Mouse (Mus musculus) spleen, adult 2 months (tissue): ENCODE measurements around the gene Endou. TPM values are rescaled to one million over a fixed set of nuclear protein-coding genes. Genes with fewer than 3 reads are reported as not detected.

Experiments used
- DNase-seq, 2 experiments: peaks; one replicate each; pipeline versions ENCODE4 v3.0.0 to v3.0.0-alpha.2; 2012 to 2021; ENCODE audit warnings: low spot score in 2 of 2, low read depth in 1 of 2
- H3K27ac ChIP-seq: fragments of 200-500 bp; 2 replicates; pipeline ENCODE4 v1.5.1; 2012; ENCODE audit warnings: low read length, inconsistent platforms; ENCODE audit not compliant: insufficient read depth
- H3K27me3 ChIP-seq: fragments of 200-500 bp; 2 replicates; pipeline ENCODE4 v1.6.1; 2012; ENCODE audit warnings: mild to moderate bottlenecking, moderate library complexity, low read length, inconsistent platforms; ENCODE audit not compliant: control insufficient read depth, insufficient read depth
- H3K36me3 ChIP-seq: fragments of 200-500 bp; 2 replicates; pipeline ENCODE4 v1.6.1; 2012; ENCODE audit warnings: mild to moderate bottlenecking, low read length, inconsistent platforms; ENCODE audit not compliant: control insufficient read depth, insufficient read depth
- H3K4me1 ChIP-seq: fragments of 200-500 bp; 2 replicates; pipeline ENCODE4 v1.6.1; 2011; ENCODE audit warnings: inconsistent platforms; ENCODE audit not compliant: control insufficient read depth, insufficient read depth, insufficient read length
- H3K4me3 ChIP-seq: fragments of 200-500 bp; 2 replicates; pipeline ENCODE4 v1.5.1; 2011; ENCODE audit warnings: mild to moderate bottlenecking, inconsistent platforms; ENCODE audit not compliant: insufficient read depth, insufficient read length; ENCODE audit errors: extremely low read depth
- CTCF ChIP-seq: fragments of 200-500 bp; IDR thresholded peaks from 2 replicates; pipeline ENCODE4 v1.5.1; 2011; ENCODE audit warnings: mild to moderate bottlenecking, inconsistent platforms; ENCODE audit not compliant: insufficient read depth, insufficient read length, insufficient replicate concordance; ENCODE audit errors: extremely low read depth
- POLR2A ChIP-seq: fragments of 200-500 bp; IDR thresholded peaks from 2 replicates; pipeline ENCODE4 v1.6.1; 2011; ENCODE audit warnings: low read depth, low read length, inconsistent platforms
- WGBS: fragments of 180-500 bp; shearing (Covaris S2); methylation state at CpG from one replicate; pipeline ENCODE4 v1.1.7; 2018; 5-methylcytosine and 5-hydroxymethylcytosine counted together
- polyA plus RNA-seq: library from polyadenylated mRNA; depleted of rRNA; stranded (reverse); fragments of >200 nt; gene quantifications from 2 replicates; pipeline ENCODE4 v1.2.3, GENCODE M21; 2012

The Endou gene
- polyA plus RNA-seq, 1 experiment = 4.1 TPM

DNA sequence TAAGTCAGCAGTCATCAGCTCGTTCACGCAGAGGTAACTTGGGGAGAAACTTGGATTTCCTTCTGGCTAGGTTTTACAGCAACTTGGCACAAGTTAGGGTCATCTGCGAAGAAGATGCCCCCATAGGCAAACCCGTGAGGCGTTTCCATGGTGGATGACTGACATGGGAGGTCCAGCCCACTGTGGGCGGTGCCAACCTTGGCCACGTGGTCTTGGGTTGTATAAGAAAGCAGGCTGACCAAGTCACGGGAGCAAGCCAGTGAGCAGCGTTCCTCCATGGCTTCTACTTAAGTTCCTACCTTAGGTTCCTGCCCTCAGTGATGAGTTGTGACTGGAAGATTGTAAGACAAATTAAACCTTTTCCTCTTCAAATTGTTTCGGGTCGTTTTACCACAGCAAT lies 849 bp upstream of the Endou start:
- Histone ChIP-seq H3K36me3 (no peaks in the 10 kb centered on the region), H3K4me3 (no peak overlapping the region), H3K4me1 (peaks cover 18% of the 10 kb centered on the region; the same call in 1 of the 2 replicates), H3K27ac (no peak overlapping the region), H3K27me3 (no peaks in the 10 kb centered on the region)
- WGBS = 86% methylated on average over 11 of the region's 11 CpGs
- TF ChIP-seq CTCF = no peak
- TF ChIP-seq POLR2A = no peak
- no peak for DNase-seq

DNA sequence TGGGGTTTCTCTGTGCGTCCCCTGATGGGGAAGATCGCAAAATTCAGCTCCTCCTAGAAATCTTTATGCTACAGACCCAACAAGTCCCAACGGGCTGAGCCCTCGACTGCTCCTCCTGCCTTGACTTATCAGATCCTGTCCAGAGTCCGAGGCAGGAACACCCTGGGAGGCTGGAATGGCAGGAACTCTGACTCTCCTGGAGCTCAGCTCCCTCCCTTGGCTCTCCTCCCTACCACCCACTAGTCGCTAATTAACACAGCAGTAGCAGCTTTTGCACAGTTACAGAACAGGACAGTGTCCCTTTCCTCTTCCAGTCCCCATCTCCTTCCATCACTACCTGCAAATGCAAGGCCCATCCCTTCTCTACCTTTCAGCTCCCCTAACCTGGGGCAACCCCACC lies 774 bp downstream of the Endou start:
- Histone ChIP-seq H3K4me1 (peaks cover 21% of the 10 kb centered on the region; the same call in 1 of the 2 replicates), H3K27me3 (no peaks in the 10 kb centered on the region), H3K4me3 (no peak overlapping the region), H3K36me3 (no peaks in the 10 kb centered on the region), H3K27ac (no peak overlapping the region)
- 83% methylated on average over 6 of the region's 6 CpGs for WGBS
- DNase-seq = no peak
- TF ChIP-seq CTCF (no peak), POLR2A (no peak)

DNA sequence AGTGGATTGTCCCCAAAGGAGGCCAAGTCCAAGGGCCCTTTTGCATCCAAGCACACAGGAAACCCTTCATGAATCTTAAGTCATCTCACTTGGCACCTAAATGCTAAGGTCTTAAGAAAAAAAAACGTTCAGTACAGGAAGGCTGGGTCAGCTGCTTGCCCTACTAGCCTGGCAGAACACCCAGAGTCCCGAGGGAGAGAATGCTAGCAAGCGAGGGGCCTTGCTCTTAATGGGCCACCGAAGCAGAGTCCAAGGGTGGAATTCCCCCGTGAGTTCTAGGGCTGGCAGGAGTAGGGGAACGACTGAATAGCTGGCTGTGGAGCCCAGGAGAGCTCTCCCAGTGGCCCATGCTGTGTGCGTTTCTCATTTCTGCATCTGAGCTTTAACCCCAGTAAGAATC lies 2.3 kb downstream of the Endou start:
- TF ChIP-seq CTCF (no peak), POLR2A (no peak)
- H3K36me3 ChIP-seq = no peaks in the 10 kb centered on the region
- H3K4me3 ChIP-seq = no peak overlapping the region
- DNase-seq = no peak
- no peaks in the 10 kb centered on the region for H3K27me3 ChIP-seq
- H3K4me1 ChIP-seq = peaks cover 21% of the 10 kb centered on the region; the same call in 1 of the 2 replicates
- WGBS = 24% methylated on average over 7 of the region's 7 CpGs
- no peak overlapping the region for H3K27ac ChIP-seq

DNA sequence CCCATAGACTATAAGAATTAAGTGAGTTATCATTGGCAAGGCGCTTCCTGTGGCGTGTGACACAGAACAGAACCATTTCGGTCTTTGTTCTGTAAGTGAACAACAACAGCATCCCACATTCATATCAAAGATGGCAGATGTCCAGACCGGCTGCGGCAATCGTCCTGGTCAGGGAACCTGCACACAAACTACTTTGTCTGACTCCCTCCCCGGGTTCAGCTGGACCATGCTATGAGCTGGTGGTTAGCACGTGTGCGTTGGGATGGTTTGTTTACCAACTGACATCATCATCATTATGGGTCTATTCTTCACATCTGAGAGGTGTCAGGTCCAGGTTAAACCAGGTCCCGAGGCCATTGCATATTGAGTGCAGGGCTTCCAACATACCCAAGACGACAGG lies 2.7 kb downstream of the Endou start:
- H3K27ac ChIP-seq = no peak overlapping the region

DNA sequence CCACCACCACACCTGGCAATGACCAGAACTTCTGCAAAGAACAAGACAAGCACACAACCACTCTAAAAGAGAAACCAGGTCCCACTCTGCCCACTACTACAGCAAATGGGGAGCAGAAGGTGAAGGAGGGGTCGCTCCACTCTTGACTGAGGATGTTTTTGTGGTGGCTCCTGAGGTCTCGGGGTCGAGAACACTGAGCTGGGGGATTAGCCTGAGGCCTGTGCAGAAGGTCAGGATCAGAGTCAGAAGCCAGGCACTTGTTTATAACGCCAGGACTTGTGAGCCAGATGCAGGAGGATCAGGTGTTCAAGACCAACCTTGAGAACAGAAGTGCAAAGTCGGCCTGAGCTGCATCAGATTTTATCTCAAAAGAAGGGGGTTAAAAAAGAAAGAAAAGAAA lies 3.6 kb downstream of the Endou start:
- Histone ChIP-seq H3K4me3 (no peak overlapping the region), H3K27ac (peak overlapping the region; percentile 42), H3K36me3 (no peaks in the 10 kb centered on the region), H3K4me1 (peaks cover 21% of the 10 kb centered on the region; the same call in 1 of the 2 replicates), H3K27me3 (no peaks in the 10 kb centered on the region)
- WGBS = 34% methylated on average over 5 of the region's 5 CpGs
- TF ChIP-seq POLR2A (no peak), CTCF (no peak)
- DNase-seq = no peak

More for the DNA sequence above, 2.7 kb downstream of the Endou start:
- DNase-seq = no peak
- H3K4me1 ChIP-seq = peaks cover 21% of the 10 kb centered on the region; the same call in 1 of the 2 replicates
- TF ChIP-seq POLR2A (no peak), CTCF (no peak)
- H3K36me3 ChIP-seq = no peaks in the 10 kb centered on the region
- no peaks in the 10 kb centered on the region for H3K27me3 ChIP-seq
- 79% methylated on average over 11 of the region's 11 CpGs for WGBS
- H3K4me3 ChIP-seq = no peak overlapping the region

DNA sequence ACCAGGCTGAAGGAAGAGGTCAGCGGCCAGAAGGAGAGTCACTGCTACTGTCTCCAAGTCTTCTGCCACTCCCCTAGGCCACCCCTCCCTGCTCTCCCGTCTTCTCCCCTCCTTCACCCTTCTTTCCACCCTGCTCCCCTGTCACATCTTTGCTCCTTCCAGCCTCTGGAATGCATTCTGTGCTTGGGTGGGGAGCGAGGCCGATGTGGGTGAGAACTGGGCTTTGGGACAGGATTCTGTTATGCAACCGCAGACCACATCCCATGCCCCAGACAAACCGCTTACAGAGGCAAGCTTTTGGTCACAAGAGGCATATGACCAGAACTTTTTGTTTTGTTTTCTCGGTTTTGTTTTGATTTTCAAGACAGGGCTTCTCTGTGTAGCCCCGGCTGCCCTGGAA lies 4.1 kb downstream of the Endou start:
- Histone ChIP-seq H3K4me3 (no peak overlapping the region), H3K27me3 (no peaks in the 10 kb centered on the region), H3K36me3 (no peaks in the 10 kb centered on the region), H3K27ac (peak overlapping the region; percentile 42), H3K4me1 (peaks cover 21% of the 10 kb centered on the region; the same call in 1 of the 2 replicates)
- WGBS = 21% methylated on average over 8 of the region's 8 CpGs
- TF ChIP-seq CTCF = no peak
- TF ChIP-seq POLR2A = no peak
- no peak for DNase-seq

DNA sequence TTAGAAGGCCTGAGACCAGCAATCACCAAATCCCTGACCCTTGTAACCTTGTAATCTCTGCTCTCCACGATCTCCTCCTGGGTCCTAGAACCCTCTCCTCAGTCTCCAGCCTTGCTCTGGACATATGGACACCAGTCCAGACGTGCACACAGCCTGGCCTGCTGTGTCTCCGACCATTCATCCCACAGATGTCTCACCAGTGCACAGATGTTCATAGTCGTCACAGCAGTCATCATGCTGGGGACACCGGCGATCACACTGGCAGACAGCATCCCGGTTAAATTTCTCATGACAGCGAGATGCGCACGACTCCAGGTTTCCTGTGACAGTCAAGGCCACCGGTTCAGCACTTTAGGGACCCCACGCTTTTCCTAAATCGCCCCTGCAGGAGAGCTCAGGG lies 4.8 kb downstream of the Endou start:
- H3K4me1 ChIP-seq = peaks cover 25% of the 10 kb centered on the region; the same call in 1 of the 2 replicates

More for the DNA sequence above, 4.8 kb downstream of the Endou start:
- DNase-seq = no peak
- H3K36me3 ChIP-seq = no peaks in the 10 kb centered on the region
- 77% methylated on average over 13 of the region's 13 CpGs for WGBS
- H3K27me3 ChIP-seq = no peaks in the 10 kb centered on the region
- H3K4me3 ChIP-seq = no peak overlapping the region
- no peak for TF ChIP-seq POLR2A
- no peak for TF ChIP-seq CTCF
- H3K27ac ChIP-seq = peak overlapping the region; percentile 42; the same call in 1 of the 2 replicates
